In the genomic region with DNA sequence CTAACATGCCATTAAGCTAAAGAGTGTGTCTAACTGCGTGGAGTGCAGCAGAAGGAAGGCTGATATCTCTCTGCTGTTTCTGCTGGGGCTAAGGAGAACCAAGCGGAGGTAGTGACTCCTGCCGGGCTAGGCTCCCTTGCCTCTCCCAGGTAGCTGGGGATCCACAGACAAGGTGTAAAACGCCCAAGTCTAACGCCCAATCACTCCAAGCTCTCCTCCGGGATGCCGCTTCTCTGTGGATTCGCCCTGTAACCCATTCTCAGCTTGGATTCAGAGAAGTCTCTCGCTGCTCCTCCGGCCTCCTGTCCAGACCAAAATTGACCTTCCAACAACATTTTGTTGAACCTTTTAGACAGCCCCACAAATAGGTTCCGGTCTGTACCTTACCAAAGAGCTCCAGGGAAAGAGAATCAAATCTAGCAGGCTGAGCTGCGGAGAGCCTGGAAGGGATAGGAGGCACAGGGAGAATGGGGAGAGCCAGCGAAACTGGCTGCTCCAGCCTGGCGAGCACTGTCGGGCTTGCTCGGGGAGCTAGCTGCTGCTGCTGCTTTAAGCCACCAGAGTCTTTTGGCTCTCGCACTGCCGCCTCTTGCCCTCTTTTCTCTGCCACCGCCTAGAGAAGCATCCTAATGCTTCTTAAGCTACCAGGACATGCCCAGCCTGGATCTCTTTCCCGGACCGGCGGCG, we compare ENCODE assay signal across 9 mouse cellular contexts. TPM values are rescaled to one million over a fixed set of nuclear protein-coding genes. Genes with fewer than 3 reads are reported as not detected.
DNase-seq lines count a peak whose midpoint lies in the region; ATAC-seq and TF ChIP-seq lines count a peak whose summit lies in the region.
"Had no signal": no experiment of that assay in that cellular context is flagged by ENCODE, and none has a peak within 500 bp of the region (broad histone marks: within the 10 kb centered on the region; RNA-seq: fewer than 3 reads in every experiment).

No protein-coding gene starts in this region.

- no peak for TF ChIP-seq POLR2A in liver, adult 2 months (IDR thresholded peaks at IDR 0.05; ENCODE audit: extremely low read depth, insufficient read depth, low read length)

- H3K79me2 ChIP-seq in liver, adult 2 months (ENCODE audit: control insufficient read depth, insufficient read depth, low read length) = no peaks in the 10 kb centered on the region

- H3K4me1 ChIP-seq in E14TG2a.4 (replicated peaks; ENCODE audit: low read depth, low read length) = peaks cover 23% of the 10 kb centered on the region; the same call in 1 of the 2 replicates
- H3K4me1 ChIP-seq in embryonic facial prominence, embryonic 10.5 days = peaks cover 26% of the 10 kb centered on the region
- peaks cover 28% of the 10 kb centered on the region for H3K4me1 ChIP-seq in hindbrain, embryonic 10.5 days (replicated peaks)
- peaks cover 4% of the 10 kb centered on the region for H3K4me1 ChIP-seq in liver, adult 2 months (ENCODE audit: control insufficient read depth, insufficient read depth, low read length)

- peak overlapping the region; percentile 55; the same call in 1 of the 2 replicates for H3K27ac ChIP-seq in embryonic facial prominence, embryonic 10.5 days (replicated peaks)
- H3K27ac ChIP-seq in hindbrain, embryonic 10.5 days = peak overlapping the region; percentile 84
- no peak overlapping the region for H3K27ac ChIP-seq in liver, adult 2 months (replicated peaks; ENCODE audit: insufficient read depth, low read depth, low read length)

- DNase-seq in heart, adult 18-20 months = peak; percentile 2 to 18
- no peak for DNase-seq in heart, adult 9 months (ENCODE audit: low spot score in 2 of 2)
- peak; percentile 60 for DNase-seq in embryonic facial prominence, embryonic 10.5 days (ENCODE audit: low spot score)
- no peak for DNase-seq in hindbrain, embryonic 10.5 days (ENCODE audit: low spot score)
- no peak for DNase-seq in liver, adult 2 months (ENCODE audit: extremely low read depth, low read depth, low spot score)
- peak; percentile 60 for DNase-seq in right cerebral cortex, postnatal 25 days

- no peak overlapping the region for H3K9ac ChIP-seq in liver, adult 2 months (ENCODE audit: low read depth, low read length)

- H3K9me3 ChIP-seq in E14TG2a.4 (ENCODE audit: low read length) = no peaks in the 10 kb centered on the region
- no peaks in the 10 kb centered on the region for H3K9me3 ChIP-seq in embryonic facial prominence, embryonic 10.5 days
- no peaks in the 10 kb centered on the region for H3K9me3 ChIP-seq in hindbrain, embryonic 10.5 days

- H3K27me3 ChIP-seq in E14TG2a.4 (ENCODE audit: insufficient read depth, low read length) = peaks cover 47% of the 10 kb centered on the region
- peaks cover 79% of the 10 kb centered on the region for H3K27me3 ChIP-seq in embryonic facial prominence, embryonic 10.5 days (replicated peaks; ENCODE audit: low read depth, poor library complexity, severe bottlenecking)
- peaks cover 64% of the 10 kb centered on the region for H3K27me3 ChIP-seq in hindbrain, embryonic 10.5 days (ENCODE audit: insufficient read depth, poor library complexity, severe bottlenecking)
- peaks cover 25% of the 10 kb centered on the region for H3K27me3 ChIP-seq in liver, adult 2 months (ENCODE audit: control insufficient read depth, insufficient read depth, low read length)
- H3K27me3 ChIP-seq: CH12.LX had no signal

- ATAC-seq in megakaryocyte-erythroid progenitor cell, adult 5-6 weeks (replicated peaks; ENCODE audit: low FRiP score, low TSS enrichment, poor library complexity, severe bottlenecking) = no peak

- TF ChIP-seq CTCF in E14TG2a.4 (conservative IDR thresholded peaks at IDR 0.05; ENCODE audit: low read length) = no peak
- TF ChIP-seq CTCF in liver, adult 2 months (IDR thresholded peaks at IDR 0.05; ENCODE audit: low read depth, low read length) = no peak

- no peaks in the 10 kb centered on the region for H3K36me3 ChIP-seq in E14TG2a.4 (ENCODE audit: insufficient read depth, low read length)
- no peaks in the 10 kb centered on the region for H3K36me3 ChIP-seq in embryonic facial prominence, embryonic 10.5 days (replicated peaks)
- H3K36me3 ChIP-seq in hindbrain, embryonic 10.5 days = no peaks in the 10 kb centered on the region
- no peaks in the 10 kb centered on the region for H3K36me3 ChIP-seq in liver, adult 2 months (ENCODE audit: control insufficient read depth, insufficient read depth, low read length)

- peak overlapping the region; percentile 86 for H3K4me3 ChIP-seq in E14TG2a.4 (replicated peaks; ENCODE audit: low read length)
- H3K4me3 ChIP-seq in embryonic facial prominence, embryonic 10.5 days = peak overlapping the region; percentile 75
- H3K4me3 ChIP-seq in hindbrain, embryonic 10.5 days = peak overlapping the region; percentile 76
- peak overlapping the region; percentile 43; the same call in 1 of the 2 replicates for H3K4me3 ChIP-seq in liver, adult 2 months (ENCODE audit: insufficient read depth, low read depth, low read length)

- WGBS in embryonic facial prominence, embryonic 10.5 days = 2% methylated on average over 23 of the region's 23 CpGs
- WGBS in hindbrain, embryonic 10.5 days = 2% methylated on average over 23 of the region's 23 CpGs
- WGBS in liver, adult 2 months = 3% methylated on average over 23 of the region's 23 CpGs

RNA-seq across cellular contexts. Expression of gene Tmeff2, which starts 26.1 kb away (rescaled TPM):
- total RNA-seq in heart, adult 18-20 months (2021) = under 1 TPM; 0.62 to 0.75 TPM
- polyA plus RNA-seq in embryonic facial prominence, embryonic 10.5 days (2016; fragmentation: Nextera tagmentation; extraction: Ambion mirVana) = 6.3 and 7.2 TPM in 2 replicates
- polyA plus RNA-seq in hindbrain, embryonic 10.5 days (2016; fragmentation: Nextera tagmentation; extraction: Ambion mirVana) = 10.6 and 11.9 TPM in 2 replicates
- total RNA-seq in liver, adult 2 months (2014; rRNA removed) = 0.09 and 0.27 TPM in 2 replicates
- 0.02 TPM in 1 of 2 replicates, not detected in the other for polyA plus RNA-seq in liver, adult 2 months (2012; rRNA removed)
- total RNA-seq in megakaryocyte-erythroid progenitor cell, adult 5-6 weeks (2014; fragmentation: Nextera tagmentation) = not detected in 2 replicates
- not detected in 2 replicates for total RNA-seq in megakaryocyte-erythroid progenitor cell, adult 5-6 weeks (2017)
- total RNA-seq: CH12.LX had no signal

Comparison
In these comparisons a context has a peak if more than half of its experiments do, and no peak if none do; other contexts are left out.
1. DNase-seq: peak in heart, adult 18-20 months (2 of 2), embryonic facial prominence, embryonic 10.5 days (single experiment) and right cerebral cortex, postnatal 25 days (single experiment); none in heart, adult 9 months (0 of 2), hindbrain, embryonic 10.5 days (single experiment) and liver, adult 2 months (single experiment).
2. Peak in every context shown above with its lines, with median percentiles within 50 percentile points of each other: H3K4me3 ChIP-seq.